Mouse (Mus musculus): Measurements from ENCODE around the gene AL607142.1. TPM values are rescaled to one million over a fixed set of nuclear protein-coding genes. Genes with fewer than 3 reads are reported as not detected.

The AL607142.1 gene
- polyA plus RNA-seq (2015; fragmentation: Nextera tagmentation; extraction: Ambion mirVana) = not detected in 2 replicates

DNA sequence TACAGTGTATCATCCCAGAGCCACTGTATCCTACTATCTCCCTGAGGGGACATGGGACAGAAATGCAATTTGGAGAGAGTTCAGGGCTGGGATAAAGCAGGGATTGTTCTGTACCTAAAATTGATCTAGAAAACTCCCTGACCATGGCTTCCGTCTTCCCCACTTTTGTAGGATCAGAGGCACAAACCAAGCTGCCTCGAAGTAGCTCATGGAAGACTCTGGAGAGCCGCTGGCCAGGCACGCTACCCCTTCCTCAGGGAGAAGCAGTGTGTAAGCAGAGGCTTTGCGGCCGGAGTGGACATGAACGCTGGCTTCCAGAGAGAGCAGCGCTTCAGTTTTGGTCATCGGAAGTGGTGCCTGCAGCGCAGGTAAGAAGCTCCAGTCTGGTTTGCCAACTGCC, at the start of gene AL607142.1:
TSS of gene AL607142.1 (plus strand) at position 301 of the 400 bp plus-strand sequence.
- Histone ChIP-seq H3K4me2 (replicated peaks; ENCODE audit: low read depth, low read length) (no peak within 1 kb of the TSS), H3K27me3 (ENCODE audit: insufficient read depth, low read length) (no peaks in the 10 kb centered on the region), H3K9ac (replicated peaks; ENCODE audit: low read length) (no peak within 1 kb of the TSS), H3K36me3 (ENCODE audit: insufficient read depth, low read length) (no peaks in the 10 kb centered on the region), H3K4me3 (ENCODE audit: low read length) (no peak within 1 kb of the TSS), H3K9me3 (ENCODE audit: low read length) (no peaks in the 10 kb centered on the region), H3K4me1 (ENCODE audit: insufficient read depth, low read length) (no peaks in the 10 kb centered on the region), H3K27ac (ENCODE audit: low read length) (no peak within 1 kb of the TSS)
- no peak for ATAC-seq (ENCODE audit: low FRiP score, low TSS enrichment)
- WGBS = 92% methylated on average over 10 of the region's 10 CpGs

DNA sequence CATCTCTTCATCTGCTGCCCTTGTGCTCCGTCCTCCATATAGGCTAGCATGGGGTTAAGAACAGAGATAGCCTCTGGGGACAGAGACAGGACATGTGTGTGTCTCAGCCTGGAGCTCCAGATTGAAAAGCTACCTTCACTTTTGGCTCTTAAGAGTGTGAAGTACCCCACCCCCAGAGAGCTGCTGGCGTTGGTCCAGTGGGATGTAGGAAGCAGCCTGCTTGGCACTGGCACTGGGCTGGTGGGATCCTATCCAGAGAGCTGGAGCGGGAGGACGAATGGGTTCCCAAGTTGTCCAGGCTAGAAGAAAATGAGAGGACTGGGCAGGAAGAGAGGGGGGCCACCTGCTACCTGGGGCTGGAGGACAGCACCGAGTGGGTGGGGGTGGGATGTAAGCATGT, 46.4 kb upstream of the AL607142.1 start:
- 78% methylated on average over 5 of the region's 5 CpGs for WGBS
- no peak overlapping the region for H3K4me3 ChIP-seq (ENCODE audit: low read length)
- no peak overlapping the region for H3K9ac ChIP-seq (replicated peaks; ENCODE audit: low read length)
- no peaks in the 10 kb centered on the region for H3K27me3 ChIP-seq (ENCODE audit: insufficient read depth, low read length)
- H3K36me3 ChIP-seq (ENCODE audit: insufficient read depth, low read length) = no peaks in the 10 kb centered on the region
- no peak for ATAC-seq (ENCODE audit: low FRiP score, low TSS enrichment)
- no peaks in the 10 kb centered on the region for H3K9me3 ChIP-seq (ENCODE audit: low read length)
- H3K4me2 ChIP-seq (replicated peaks; ENCODE audit: low read depth, low read length) = no peak overlapping the region
- H3K27ac ChIP-seq (ENCODE audit: low read length) = no peak overlapping the region
- H3K4me1 ChIP-seq (ENCODE audit: insufficient read depth, low read length) = no peaks in the 10 kb centered on the region

DNA sequence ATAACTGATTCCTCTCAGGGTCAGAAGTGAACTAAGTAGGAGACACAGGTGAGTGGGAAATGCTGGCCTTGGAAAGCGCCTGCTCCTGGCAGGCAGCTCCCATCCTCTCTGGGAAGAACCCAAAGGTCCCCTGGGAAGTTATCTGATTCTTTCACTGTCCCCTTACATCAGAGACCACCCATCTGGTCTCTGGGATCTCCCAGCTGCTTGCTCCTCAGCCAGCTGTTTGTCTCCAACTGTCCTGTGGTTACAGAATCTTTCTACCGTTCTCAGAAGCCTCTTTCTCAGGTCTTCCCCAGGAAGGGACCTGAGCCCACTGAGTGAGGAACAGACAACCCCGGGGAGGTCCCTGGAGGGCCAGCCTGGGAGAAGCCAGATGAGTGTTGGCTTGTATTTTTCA, 42.4 kb upstream of the AL607142.1 start:
- Histone ChIP-seq H3K9ac (replicated peaks; ENCODE audit: low read length) (no peak overlapping the region), H3K27ac (ENCODE audit: low read length) (no peak overlapping the region), H3K4me2 (replicated peaks; ENCODE audit: low read depth, low read length) (no peak overlapping the region), H3K4me3 (ENCODE audit: low read length) (no peak overlapping the region), H3K9me3 (ENCODE audit: low read length) (no peaks in the 10 kb centered on the region), H3K36me3 (ENCODE audit: insufficient read depth, low read length) (no peaks in the 10 kb centered on the region), H3K4me1 (ENCODE audit: insufficient read depth, low read length) (no peaks in the 10 kb centered on the region), H3K27me3 (ENCODE audit: insufficient read depth, low read length) (no peaks in the 10 kb centered on the region)
- ATAC-seq (ENCODE audit: low FRiP score, low TSS enrichment) = no peak
- WGBS = 55% methylated on average over 3 of the region's 3 CpGs

DNA sequence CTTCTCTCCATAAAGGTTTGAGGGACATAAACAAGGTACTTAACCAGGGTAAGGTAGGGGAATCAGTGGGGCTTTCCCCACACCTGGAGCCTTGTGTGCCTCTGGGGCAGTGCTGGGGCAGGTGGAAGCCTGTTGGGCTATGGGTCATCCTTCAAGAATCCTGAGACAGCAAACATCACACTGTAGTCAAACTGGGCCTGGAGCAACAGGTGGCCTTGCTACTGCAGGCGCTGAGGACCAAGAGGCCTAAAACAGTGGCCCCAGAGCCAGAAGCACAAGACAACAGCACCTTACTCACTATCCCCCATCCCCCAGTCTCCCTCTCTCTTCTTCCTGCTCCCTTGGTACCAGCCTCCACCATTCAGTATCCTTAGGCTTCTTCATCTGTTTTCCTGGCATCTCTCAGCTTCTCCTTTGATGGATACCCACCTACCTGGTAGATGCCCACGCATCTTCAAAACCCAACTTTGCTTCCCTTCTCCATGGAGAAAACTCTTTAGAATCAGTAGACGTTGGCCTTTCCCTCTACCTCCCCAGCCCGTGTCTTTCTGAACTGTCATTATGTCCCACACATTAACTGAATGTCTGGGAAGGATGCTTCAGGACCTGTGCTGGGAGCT, 41.5 kb upstream of the AL607142.1 start:
- ATAC-seq (ENCODE audit: low FRiP score, low TSS enrichment) = no peak
- Histone ChIP-seq H3K27ac (ENCODE audit: low read length) (no peak overlapping the region), H3K9ac (replicated peaks; ENCODE audit: low read length) (no peak overlapping the region), H3K27me3 (ENCODE audit: insufficient read depth, low read length) (no peaks in the 10 kb centered on the region), H3K36me3 (ENCODE audit: insufficient read depth, low read length) (no peaks in the 10 kb centered on the region), H3K4me3 (ENCODE audit: low read length) (no peak overlapping the region), H3K4me1 (ENCODE audit: insufficient read depth, low read length) (no peaks in the 10 kb centered on the region), H3K9me3 (ENCODE audit: low read length) (no peaks in the 10 kb centered on the region), H3K4me2 (replicated peaks; ENCODE audit: low read depth, low read length) (no peak overlapping the region)
- WGBS = 92% methylated on average over 4 of the region's 4 CpGs

DNA sequence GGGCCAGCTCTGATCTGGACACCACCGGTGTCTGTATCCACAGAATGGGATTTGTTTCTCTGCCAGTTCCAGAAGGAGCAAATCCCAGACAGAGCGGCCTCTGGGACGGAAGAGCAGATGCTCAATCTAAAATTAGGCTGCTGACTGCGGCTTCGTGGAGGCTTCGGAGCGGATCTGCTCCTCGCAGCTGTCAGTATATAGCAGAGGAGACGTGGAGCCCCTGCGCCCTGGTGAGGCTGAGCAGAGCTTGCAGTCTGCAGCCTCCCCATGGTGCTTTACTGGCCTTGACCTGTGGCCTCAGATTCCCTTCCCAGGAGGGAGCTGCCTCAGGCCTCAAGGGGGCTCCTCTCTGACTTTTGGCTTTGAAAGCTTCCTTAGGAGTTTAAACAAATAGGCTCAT, 40.7 kb upstream of the AL607142.1 start:
- no peak overlapping the region for H3K4me3 ChIP-seq (ENCODE audit: low read length)
- H3K27ac ChIP-seq (ENCODE audit: low read length) = no peak overlapping the region
- H3K36me3 ChIP-seq (ENCODE audit: insufficient read depth, low read length) = no peaks in the 10 kb centered on the region
- no peaks in the 10 kb centered on the region for H3K27me3 ChIP-seq (ENCODE audit: insufficient read depth, low read length)
- 59% methylated on average over 10 of the region's 10 CpGs for WGBS
- H3K9ac ChIP-seq (replicated peaks; ENCODE audit: low read length) = no peak overlapping the region
- H3K4me2 ChIP-seq (replicated peaks; ENCODE audit: low read depth, low read length) = no peak overlapping the region
- peak; percentile 46; the same call in 1 of the 2 replicates for ATAC-seq (ENCODE audit: low FRiP score, low TSS enrichment)
- H3K4me1 ChIP-seq (ENCODE audit: insufficient read depth, low read length) = no peaks in the 10 kb centered on the region
- no peaks in the 10 kb centered on the region for H3K9me3 ChIP-seq (ENCODE audit: low read length)

DNA sequence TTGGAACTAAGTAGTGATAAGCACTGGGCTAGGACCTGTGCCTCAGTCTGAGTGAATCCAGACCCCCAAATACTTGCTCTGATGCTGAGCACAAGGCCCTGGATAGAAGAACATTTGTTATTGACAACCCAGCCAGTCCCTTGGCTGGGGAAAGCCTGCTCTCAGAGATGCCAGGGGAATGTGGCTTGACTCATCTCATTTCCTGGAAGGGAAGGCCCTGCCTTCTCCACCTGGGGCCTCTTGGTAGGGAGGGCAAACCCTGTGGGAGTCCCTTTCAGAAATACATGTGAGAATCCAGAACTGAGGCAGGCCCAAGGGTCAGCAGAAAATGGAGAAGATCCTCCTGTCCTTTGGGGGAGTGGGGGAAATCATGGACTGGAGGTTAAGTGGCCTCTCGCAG, 37.1 kb upstream of the AL607142.1 start:
- Histone ChIP-seq H3K4me2 (replicated peaks; ENCODE audit: low read depth, low read length) (no peak overlapping the region), H3K9me3 (ENCODE audit: low read length) (no peaks in the 10 kb centered on the region), H3K27ac (ENCODE audit: low read length) (no peak overlapping the region), H3K4me3 (ENCODE audit: low read length) (no peak overlapping the region), H3K9ac (replicated peaks; ENCODE audit: low read length) (no peak overlapping the region), H3K27me3 (ENCODE audit: insufficient read depth, low read length) (peaks cover 13% of the 10 kb centered on the region; the same call in 1 of the 2 replicates), H3K36me3 (ENCODE audit: insufficient read depth, low read length) (no peaks in the 10 kb centered on the region), H3K4me1 (ENCODE audit: insufficient read depth, low read length) (no peaks in the 10 kb centered on the region)
- WGBS = 90% methylated on average over 1 of the region's 1 CpGs
- no peak for ATAC-seq (ENCODE audit: low FRiP score, low TSS enrichment)

DNA sequence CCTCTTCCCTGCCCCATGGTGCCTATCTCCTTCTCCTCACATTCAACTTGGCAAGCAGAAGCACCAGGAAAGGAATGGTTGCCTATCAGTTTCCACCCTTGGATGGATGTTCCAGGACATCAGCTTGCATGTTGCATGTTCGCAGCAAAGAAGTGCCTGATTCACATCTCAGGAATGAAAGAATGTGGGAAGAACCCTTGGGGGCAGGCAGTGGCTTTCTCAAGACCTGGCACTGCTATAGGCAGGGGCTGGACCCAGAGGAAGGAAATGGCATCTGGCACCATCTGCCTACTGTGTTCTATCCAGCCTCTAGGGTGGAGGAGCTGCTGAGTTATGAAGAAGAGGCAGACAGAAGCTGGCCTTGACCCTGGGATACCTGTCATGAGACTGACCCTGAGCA, 34.9 kb upstream of the AL607142.1 start:
- H3K4me3 ChIP-seq (ENCODE audit: low read length) = no peak overlapping the region
- no peaks in the 10 kb centered on the region for H3K36me3 ChIP-seq (ENCODE audit: insufficient read depth, low read length)
- H3K4me2 ChIP-seq (replicated peaks; ENCODE audit: low read depth, low read length) = no peak overlapping the region
- ATAC-seq (ENCODE audit: low FRiP score, low TSS enrichment) = no peak
- H3K27ac ChIP-seq (ENCODE audit: low read length) = no peak overlapping the region
- peaks cover 7% of the 10 kb centered on the region for H3K4me1 ChIP-seq (ENCODE audit: insufficient read depth, low read length)
- H3K9ac ChIP-seq (replicated peaks; ENCODE audit: low read length) = no peak overlapping the region
- peaks cover 33% of the 10 kb centered on the region for H3K27me3 ChIP-seq (ENCODE audit: insufficient read depth, low read length)
- WGBS = 77% methylated on average over 1 of the region's 1 CpGs
- H3K9me3 ChIP-seq (ENCODE audit: low read length) = no peaks in the 10 kb centered on the region

DNA sequence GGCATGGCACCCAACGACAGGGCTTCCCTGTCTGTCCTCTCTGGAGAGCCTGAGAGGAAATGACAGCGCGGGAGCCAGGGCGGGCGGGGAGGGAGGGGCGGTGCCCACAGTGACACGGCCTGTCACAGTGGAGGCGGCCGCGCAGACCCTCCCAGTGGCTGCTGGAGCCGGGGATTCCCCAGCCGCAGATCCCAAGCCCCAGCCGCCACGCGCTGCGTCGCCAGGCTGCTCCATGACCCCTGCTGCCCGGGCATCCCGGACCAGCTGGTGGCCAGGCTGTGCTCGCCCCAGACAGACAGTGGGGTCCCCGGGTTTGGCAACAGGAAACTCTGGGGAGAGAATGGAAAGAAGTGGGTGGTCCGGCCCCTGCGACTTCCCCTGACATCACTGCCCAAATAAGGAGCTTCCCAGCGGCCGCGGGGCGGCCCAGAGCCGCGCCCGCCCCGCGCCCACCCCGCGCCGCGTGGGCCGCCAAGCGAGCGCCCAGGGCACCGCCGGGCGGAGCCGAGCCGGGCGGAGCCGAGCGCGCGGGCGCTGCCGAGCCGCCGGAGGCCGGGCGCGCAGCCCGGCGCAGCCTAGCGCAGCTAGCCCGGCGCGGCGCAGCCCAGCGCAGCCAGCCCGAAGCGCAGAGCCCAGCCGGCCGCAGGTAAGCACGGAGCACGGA, 32.3 kb upstream of the AL607142.1 start:
- under 1% methylated on average over 48 of the region's 70 CpGs for WGBS
- Histone ChIP-seq H3K9ac (replicated peaks; ENCODE audit: low read length) (peak overlapping the region; percentile 46), H3K4me2 (replicated peaks; ENCODE audit: low read depth, low read length) (peak overlapping the region; percentile 100), H3K36me3 (ENCODE audit: insufficient read depth, low read length) (no peaks in the 10 kb centered on the region), H3K4me3 (ENCODE audit: low read length) (peak overlapping the region; percentile 61), H3K27me3 (ENCODE audit: insufficient read depth, low read length) (peaks cover 38% of the 10 kb centered on the region), H3K4me1 (ENCODE audit: insufficient read depth, low read length) (peaks cover 7% of the 10 kb centered on the region), H3K27ac (ENCODE audit: low read length) (no peak overlapping the region), H3K9me3 (ENCODE audit: low read length) (no peaks in the 10 kb centered on the region)
- ATAC-seq (ENCODE audit: low FRiP score, low TSS enrichment) = peak; percentile 89

DNA sequence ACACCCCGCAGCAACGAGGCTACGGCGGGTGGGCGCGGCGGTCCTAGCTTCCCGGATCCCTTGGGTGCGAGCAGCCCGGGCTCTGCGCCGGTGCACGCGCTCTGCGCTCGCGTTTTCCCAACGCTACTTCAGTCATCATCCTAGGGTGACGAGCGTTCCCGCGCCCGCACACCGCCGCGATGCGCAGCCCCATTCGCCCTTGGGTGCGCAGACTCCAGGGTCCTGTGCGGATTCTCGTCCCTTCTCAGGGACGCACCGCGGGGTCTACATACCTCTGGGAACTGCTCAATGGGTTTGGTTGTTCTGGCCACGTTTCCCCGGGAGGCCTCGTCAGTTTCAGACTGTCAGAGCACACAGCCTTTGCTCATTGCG, 31.8 kb upstream of the AL607142.1 start:
- Histone ChIP-seq H3K9me3 (ENCODE audit: low read length) (no peaks in the 10 kb centered on the region), H3K4me2 (replicated peaks; ENCODE audit: low read depth, low read length) (peak overlapping the region; percentile 100), H3K36me3 (ENCODE audit: insufficient read depth, low read length) (no peaks in the 10 kb centered on the region), H3K27ac (ENCODE audit: low read length) (no peak overlapping the region), H3K9ac (replicated peaks; ENCODE audit: low read length) (peak overlapping the region; percentile 46), H3K27me3 (ENCODE audit: insufficient read depth, low read length) (peaks cover 43% of the 10 kb centered on the region), H3K4me3 (ENCODE audit: low read length) (peak overlapping the region; percentile 61), H3K4me1 (ENCODE audit: insufficient read depth, low read length) (peaks cover 7% of the 10 kb centered on the region)
- under 1% methylated on average over 38 of the region's 38 CpGs for WGBS
- ATAC-seq (ENCODE audit: low FRiP score, low TSS enrichment) = no peak; the same call in none of the 2 replicates

DNA sequence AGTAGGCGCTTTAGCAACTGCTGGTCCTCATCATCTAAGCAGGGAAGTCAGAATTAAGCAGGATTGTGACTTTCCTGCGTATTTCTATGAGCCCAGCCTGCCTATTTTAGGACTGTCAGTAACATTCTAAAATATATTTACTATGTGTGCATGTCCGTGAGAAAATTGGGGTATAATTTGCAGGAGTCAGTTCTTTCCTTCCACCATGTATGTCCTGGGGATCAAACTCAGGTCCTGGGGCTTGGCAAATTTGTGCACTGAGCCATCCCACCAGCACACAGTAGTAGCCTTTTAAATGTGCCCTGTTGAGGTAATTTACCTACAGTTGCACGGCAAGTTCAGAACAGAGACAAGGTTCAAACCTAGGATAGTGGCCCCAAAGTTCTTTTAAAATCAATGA, 28.5 kb upstream of the AL607142.1 start:
- Histone ChIP-seq H3K27me3 (ENCODE audit: insufficient read depth, low read length) (peaks cover 33% of the 10 kb centered on the region), H3K27ac (ENCODE audit: low read length) (no peak overlapping the region), H3K9ac (replicated peaks; ENCODE audit: low read length) (no peak overlapping the region), H3K9me3 (ENCODE audit: low read length) (no peaks in the 10 kb centered on the region), H3K4me2 (replicated peaks; ENCODE audit: low read depth, low read length) (no peak overlapping the region), H3K4me3 (ENCODE audit: low read length) (no peak overlapping the region), H3K36me3 (ENCODE audit: insufficient read depth, low read length) (no peaks in the 10 kb centered on the region), H3K4me1 (ENCODE audit: insufficient read depth, low read length) (peaks cover 7% of the 10 kb centered on the region)
- 81% methylated on average over 4 of the region's 4 CpGs for WGBS
- no peak for ATAC-seq (ENCODE audit: low FRiP score, low TSS enrichment)
